Mouse (Mus musculus) spleen, postnatal 0 days (tissue): ENCODE data around the gene Mrgprg. TPM values are rescaled to one million over a fixed set of nuclear protein-coding genes. Genes with fewer than 3 reads are reported as not detected.

ENCODE experiments used
- polyA plus RNA-seq: library from polyadenylated mRNA; unstranded; fragments of >200 nt; fragmentation: Nextera tagmentation; extraction: Ambion mirVana; gene quantifications from 2 replicates; pipeline ENCODE4 v1.2.1, GENCODE M21; 2015

Gene Mrgprg
- polyA plus RNA-seq = not detected in 2 replicates

GRCm38 (mm10) chr7:143766893-143767292 lies at the start of gene Mrgprg:
TSS of gene Mrgprg (minus strand) at chr7:143766993.

GRCm38 (mm10) chr7:143783996-143784829 lies 17.4 kb upstream of the Mrgprg start, which contains the start of gene Mrgpre:
TSS of gene Mrgpre (minus strand) at chr7:143784500.

GRCm38 (mm10) chr7:143756125-143757026 lies 10.4 kb downstream of the Mrgprg start, which contains the start of gene Osbpl5:
TSS of gene Osbpl5 (minus strand) at chr7:143756985.

Other genes with a start within 250 kb of the Mrgprg start
- gene Nap1l4, start 217.9 kb downstream of the Mrgprg start, polyA plus RNA-seq = 141 and 147 TPM in 2 replicates
- 35.9 and 38.0 TPM in 2 replicates for gene Cars, start 166.9 kb downstream of the Mrgprg start, polyA plus RNA-seq
- gene Tnfrsf26, start 138.3 kb downstream of the Mrgprg start, polyA plus RNA-seq = 2.5 and 3.4 TPM in 2 replicates
- gene Tnfrsf22, start 117.3 kb downstream of the Mrgprg start, polyA plus RNA-seq = 2.5 and 3.4 TPM in 2 replicates
- gene Tnfrsf23, start 81.1 kb downstream of the Mrgprg start, polyA plus RNA-seq = 1.8 and 2.0 TPM in 2 replicates
- gene Osbpl5, start 10.0 kb downstream of the Mrgprg start, polyA plus RNA-seq = 7.8 and 10.6 TPM in 2 replicates
- 0.22 and 0.32 TPM in 2 replicates for gene Mrgpre, start 17.5 kb upstream of the Mrgprg start, polyA plus RNA-seq
- gene Nadsyn1, start 55.9 kb upstream of the Mrgprg start, polyA plus RNA-seq = 5.1 and 5.5 TPM in 2 replicates
- gene Dhcr7, start 56.2 kb upstream of the Mrgprg start, polyA plus RNA-seq = 7.0 and 8.7 TPM in 2 replicates
- not detected in 2 replicates for gene Gm498, start 99.8 kb upstream of the Mrgprg start, polyA plus RNA-seq
- 0.07 and 0.12 TPM in 2 replicates for gene Shank2, start 234.9 kb upstream of the Mrgprg start, polyA plus RNA-seq